Mouse (Mus musculus): ENCODE data around the gene Aldh18a1. TPM values are rescaled to one million over a fixed set of nuclear protein-coding genes. Genes with fewer than 3 reads are reported as not detected.
"Not testable (repeated sequence)": the region's sequence is repeated elsewhere in the genome, so short reads cannot be mapped to it uniquely, and the experiment has no call there.

Aldh18a1 gene
- polyA plus RNA-seq, 1 experiment: 37.9 TPM

DNA sequence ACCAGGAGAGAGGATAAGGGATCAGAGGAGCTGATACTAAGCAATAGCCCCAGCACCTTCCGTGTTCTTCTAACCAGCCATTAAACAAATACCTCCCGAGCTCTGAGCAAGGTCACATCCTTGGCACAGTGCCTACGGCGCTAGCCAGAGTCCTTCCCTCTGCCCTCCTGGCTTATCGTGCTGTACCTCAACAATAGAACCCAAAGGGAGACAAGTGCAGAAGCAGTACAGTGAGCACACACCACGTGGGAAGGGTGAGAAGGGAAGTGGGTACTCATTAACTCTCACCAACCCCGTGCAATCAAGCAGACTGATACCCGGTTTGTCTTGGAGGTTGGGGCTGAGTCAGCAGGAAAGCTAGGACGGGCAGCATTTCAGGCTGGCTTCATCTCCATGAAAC lies 17.5 kb downstream of the Aldh18a1 start:
- Histone ChIP-seq H3K4me1 (replicated peaks; ENCODE audit: control insufficient read depth, insufficient read depth, low read length) (no peaks in the 10 kb centered on the region), H3K27me3 (ENCODE audit: control insufficient read depth, insufficient read depth, low read length) (no peaks in the 10 kb centered on the region), H3K27ac (ENCODE audit: control insufficient read depth, insufficient read depth, low read length) (no peak overlapping the region), H3K4me3 (ENCODE audit: control insufficient read depth, insufficient read depth, low read length) (no peak overlapping the region), H3K36me3 (ENCODE audit: control insufficient read depth, insufficient read depth, low read length) (peaks cover 17% of the 10 kb centered on the region)
- TF ChIP-seq POLR2A (IDR thresholded peaks at IDR 0.05; ENCODE audit: control insufficient read depth, extremely low read depth, insufficient read depth, low read length, poor library complexity) (no peak), CTCF (IDR thresholded peaks at IDR 0.05; ENCODE audit: borderline replicate concordance, control insufficient read depth, extremely low read depth, insufficient read depth, low read length, poor library complexity) (no peak)
- no peak for DNase-seq
- 95% methylated on average over 9 of the region's 9 CpGs for WGBS

DNA sequence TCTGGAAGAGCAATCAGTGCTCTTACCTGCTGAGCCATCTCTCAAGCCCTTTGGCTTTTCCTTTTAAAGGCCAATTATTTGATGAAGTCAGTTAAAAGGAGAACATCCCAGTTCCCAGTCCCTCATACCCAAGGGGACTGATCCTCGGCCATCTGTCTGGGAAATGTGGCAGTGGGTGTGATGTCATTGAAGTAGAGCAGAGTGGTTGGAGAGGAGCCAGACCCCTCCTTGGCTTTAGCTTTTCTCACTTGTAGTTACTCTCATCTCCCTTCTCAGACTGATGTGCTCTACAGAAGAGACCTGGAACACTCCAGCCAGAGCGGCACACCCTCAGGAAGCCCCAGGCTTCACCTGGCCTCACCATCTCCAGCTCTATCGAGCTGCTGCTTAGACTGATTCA lies 20.6 kb downstream of the Aldh18a1 start:
- Histone ChIP-seq H3K27me3 (ENCODE audit: control insufficient read depth, insufficient read depth, low read length) (no peaks in the 10 kb centered on the region), H3K36me3 (ENCODE audit: control insufficient read depth, insufficient read depth, low read length) (peaks cover 24% of the 10 kb centered on the region), H3K27ac (ENCODE audit: control insufficient read depth, insufficient read depth, low read length) (no peak overlapping the region), H3K4me1 (replicated peaks; ENCODE audit: control insufficient read depth, insufficient read depth, low read length) (no peaks in the 10 kb centered on the region), H3K4me3 (ENCODE audit: control insufficient read depth, insufficient read depth, low read length) (no peak overlapping the region)
- no peak for DNase-seq
- TF ChIP-seq POLR2A (IDR thresholded peaks at IDR 0.05; ENCODE audit: control insufficient read depth, extremely low read depth, insufficient read depth, low read length, poor library complexity): no peak
- TF ChIP-seq CTCF (IDR thresholded peaks at IDR 0.05; ENCODE audit: borderline replicate concordance, control insufficient read depth, extremely low read depth, insufficient read depth, low read length, poor library complexity): no peak
- WGBS: 95% methylated on average over 3 of the region's 3 CpGs

DNA sequence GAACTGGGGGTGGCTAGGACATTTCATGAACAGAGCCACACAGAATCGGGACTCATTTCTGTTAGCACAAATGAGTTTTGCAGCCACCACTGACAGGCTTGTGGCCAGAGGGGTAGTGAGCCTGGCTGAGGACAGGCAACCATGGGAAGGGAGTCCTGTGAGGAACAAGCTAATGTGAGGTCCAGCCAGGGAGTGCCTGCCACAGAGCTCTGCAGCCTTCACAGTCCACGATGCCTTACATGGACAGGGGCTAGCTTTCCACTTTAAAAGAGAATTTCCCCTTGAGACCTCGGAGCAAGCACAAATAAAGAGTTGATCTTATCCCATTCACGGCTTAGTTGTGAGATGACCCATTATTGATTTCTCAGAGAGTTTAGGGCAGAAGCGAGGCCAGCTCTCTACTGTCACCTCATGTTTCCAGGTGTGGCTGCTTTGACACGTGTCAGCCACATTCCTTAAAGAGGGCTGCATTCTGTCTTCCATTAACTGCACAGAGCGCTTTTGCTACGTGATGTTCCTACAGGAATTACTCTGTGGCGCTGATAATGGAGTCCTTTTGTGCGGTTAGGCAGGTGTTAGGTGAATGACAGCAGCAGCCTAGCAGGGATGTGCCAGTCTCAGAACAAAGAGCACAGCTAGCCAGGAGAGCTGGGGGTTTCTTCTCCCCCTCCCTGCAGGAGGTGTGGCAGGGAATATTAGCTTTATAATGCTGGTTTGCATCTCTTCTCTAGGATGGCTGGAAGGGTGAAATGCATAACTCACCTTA lies 24.2 kb downstream of the Aldh18a1 start:
- DNase-seq: no peak
- H3K36me3 ChIP-seq (ENCODE audit: control insufficient read depth, insufficient read depth, low read length): peaks cover 16% of the 10 kb centered on the region
- no peak overlapping the region for H3K27ac ChIP-seq (ENCODE audit: control insufficient read depth, insufficient read depth, low read length)
- H3K27me3 ChIP-seq (ENCODE audit: control insufficient read depth, insufficient read depth, low read length): no peaks in the 10 kb centered on the region
- H3K4me1 ChIP-seq (replicated peaks; ENCODE audit: control insufficient read depth, insufficient read depth, low read length): no peaks in the 10 kb centered on the region
- TF ChIP-seq POLR2A (IDR thresholded peaks at IDR 0.05; ENCODE audit: control insufficient read depth, extremely low read depth, insufficient read depth, low read length, poor library complexity) (no peak), CTCF (IDR thresholded peaks at IDR 0.05; ENCODE audit: borderline replicate concordance, control insufficient read depth, extremely low read depth, insufficient read depth, low read length, poor library complexity) (no peak)
- no peak overlapping the region for H3K4me3 ChIP-seq (ENCODE audit: control insufficient read depth, insufficient read depth, low read length)
- 96% methylated on average over 10 of the region's 10 CpGs for WGBS

DNA sequence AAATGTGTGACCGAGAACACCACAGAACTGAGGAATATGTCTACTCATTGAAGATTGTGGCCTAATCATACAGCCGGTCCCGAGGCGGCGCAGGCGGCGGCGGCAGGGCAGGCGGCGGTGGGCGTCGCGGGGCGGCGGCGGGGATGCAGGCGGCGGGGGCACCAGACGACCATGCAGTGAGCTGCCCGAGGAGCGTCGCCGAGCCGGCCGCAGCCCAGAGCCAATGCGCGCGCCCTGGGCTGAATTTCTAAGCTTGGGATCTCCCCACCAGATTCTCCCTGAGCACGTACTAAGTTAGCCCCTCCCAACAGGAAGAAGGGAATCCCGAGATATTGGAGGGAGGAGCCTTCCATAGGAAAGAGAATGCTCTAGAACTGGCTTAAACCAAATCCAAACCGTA lies 26.7 kb downstream of the Aldh18a1 start:
- H3K36me3 ChIP-seq (ENCODE audit: control insufficient read depth, insufficient read depth, low read length): peaks cover 11% of the 10 kb centered on the region

DNA sequence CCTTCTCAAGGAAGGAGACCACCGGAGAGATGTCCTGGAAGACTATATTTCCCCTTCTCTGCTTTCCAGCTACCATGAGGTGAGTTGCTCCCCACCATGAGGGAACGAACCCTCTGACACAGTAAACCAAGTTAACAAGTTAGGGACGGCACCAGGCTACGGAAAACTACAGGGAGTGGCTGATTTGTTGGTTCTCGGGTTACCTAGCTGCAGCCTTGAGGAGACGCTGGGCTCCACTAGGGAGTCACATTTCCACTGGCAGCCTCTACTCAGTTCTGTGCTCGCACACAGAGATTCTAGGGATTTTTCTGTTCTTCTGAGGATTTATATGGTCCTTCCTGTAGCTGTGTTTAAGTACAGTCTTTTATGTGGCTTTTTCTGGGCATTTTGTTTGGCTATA lies 32.2 kb downstream of the Aldh18a1 start:
- no peaks in the 10 kb centered on the region for H3K27me3 ChIP-seq (ENCODE audit: control insufficient read depth, insufficient read depth, low read length)
- TF ChIP-seq POLR2A (IDR thresholded peaks at IDR 0.05; ENCODE audit: control insufficient read depth, extremely low read depth, insufficient read depth, low read length, poor library complexity): no peak
- no peak for TF ChIP-seq CTCF (IDR thresholded peaks at IDR 0.05; ENCODE audit: borderline replicate concordance, control insufficient read depth, extremely low read depth, insufficient read depth, low read length, poor library complexity)
- H3K36me3 ChIP-seq (ENCODE audit: control insufficient read depth, insufficient read depth, low read length): peaks cover 4% of the 10 kb centered on the region; the same call in 1 of the 2 replicates
- H3K27ac ChIP-seq (ENCODE audit: control insufficient read depth, insufficient read depth, low read length): no peak overlapping the region
- WGBS: 97% methylated on average over 7 of the region's 7 CpGs
- no peak overlapping the region for H3K4me3 ChIP-seq (ENCODE audit: control insufficient read depth, insufficient read depth, low read length)
- DNase-seq: no peak
- no peaks in the 10 kb centered on the region for H3K4me1 ChIP-seq (replicated peaks; ENCODE audit: control insufficient read depth, insufficient read depth, low read length)

More for the DNA sequence above, 26.7 kb downstream of the Aldh18a1 start:
- not testable (repeated sequence) for H3K4me1 ChIP-seq (replicated peaks; ENCODE audit: control insufficient read depth, insufficient read depth, low read length); H3K4me3 ChIP-seq (ENCODE audit: control insufficient read depth, insufficient read depth, low read length); DNase-seq; H3K27ac ChIP-seq (ENCODE audit: control insufficient read depth, insufficient read depth, low read length); H3K27me3 ChIP-seq (ENCODE audit: control insufficient read depth, insufficient read depth, low read length)
- 97% methylated on average over 13 of the region's 31 CpGs for WGBS

DNA sequence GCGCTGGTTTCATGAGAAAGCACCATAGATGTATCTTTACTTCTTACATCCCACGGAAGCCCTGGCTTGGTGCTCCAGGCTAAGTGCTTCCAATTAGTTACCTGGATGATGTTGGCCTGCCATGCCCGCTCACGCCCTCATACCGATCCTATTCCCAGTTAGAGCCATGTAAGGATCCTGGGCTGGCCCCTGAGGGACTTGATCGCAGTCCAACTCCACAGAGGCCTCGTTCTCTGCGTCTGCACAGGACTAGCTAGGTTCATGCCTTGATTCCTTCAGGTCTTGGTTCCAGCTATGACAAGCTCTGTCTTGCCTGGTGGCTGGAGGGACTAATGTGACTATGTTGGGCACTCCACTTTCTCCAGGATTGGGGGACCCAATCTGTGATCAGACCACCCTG lies 33.1 kb downstream of the Aldh18a1 start:
- no peak overlapping the region for H3K4me3 ChIP-seq (ENCODE audit: control insufficient read depth, insufficient read depth, low read length)
- H3K36me3 ChIP-seq (ENCODE audit: control insufficient read depth, insufficient read depth, low read length): peaks cover 4% of the 10 kb centered on the region; the same call in 1 of the 2 replicates
- no peak overlapping the region for H3K27ac ChIP-seq (ENCODE audit: control insufficient read depth, insufficient read depth, low read length)
- no peak for DNase-seq
- TF ChIP-seq CTCF (IDR thresholded peaks at IDR 0.05; ENCODE audit: borderline replicate concordance, control insufficient read depth, extremely low read depth, insufficient read depth, low read length, poor library complexity) (no peak), POLR2A (IDR thresholded peaks at IDR 0.05; ENCODE audit: control insufficient read depth, extremely low read depth, insufficient read depth, low read length, poor library complexity) (no peak)
- H3K4me1 ChIP-seq (replicated peaks; ENCODE audit: control insufficient read depth, insufficient read depth, low read length): no peaks in the 10 kb centered on the region
- WGBS: 97% methylated on average over 8 of the region's 8 CpGs
- H3K27me3 ChIP-seq (ENCODE audit: control insufficient read depth, insufficient read depth, low read length): no peaks in the 10 kb centered on the region

DNA sequence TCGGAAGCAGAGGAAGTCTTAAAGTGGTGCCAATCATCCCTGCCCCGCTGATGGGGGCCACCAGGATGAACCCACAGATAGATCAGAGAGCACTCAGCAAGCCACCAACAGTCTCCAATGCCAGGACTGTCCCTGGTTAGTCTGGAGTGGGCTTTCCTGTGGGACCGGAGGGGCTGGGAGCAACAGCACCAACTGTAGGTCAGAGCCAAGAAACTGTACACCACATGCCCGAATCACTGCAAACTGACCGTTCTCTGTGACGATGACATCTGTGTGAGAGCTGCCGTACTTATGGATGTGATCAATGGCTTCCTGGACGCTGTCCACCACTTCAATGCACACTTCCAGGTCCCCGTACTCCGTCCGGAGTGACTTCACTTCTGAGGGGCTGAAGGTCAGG lies 33.9 kb downstream of the Aldh18a1 start:
- H3K27ac ChIP-seq (ENCODE audit: control insufficient read depth, insufficient read depth, low read length): no peak overlapping the region
- no peak overlapping the region for H3K4me3 ChIP-seq (ENCODE audit: control insufficient read depth, insufficient read depth, low read length)
- WGBS: 98% methylated on average over 11 of the region's 11 CpGs
- no peak for DNase-seq
- TF ChIP-seq POLR2A (IDR thresholded peaks at IDR 0.05; ENCODE audit: control insufficient read depth, extremely low read depth, insufficient read depth, low read length, poor library complexity): no peak
- TF ChIP-seq CTCF (IDR thresholded peaks at IDR 0.05; ENCODE audit: borderline replicate concordance, control insufficient read depth, extremely low read depth, insufficient read depth, low read length, poor library complexity): no peak
- no peaks in the 10 kb centered on the region for H3K27me3 ChIP-seq (ENCODE audit: control insufficient read depth, insufficient read depth, low read length)
- peaks cover 4% of the 10 kb centered on the region; the same call in 1 of the 2 replicates for H3K36me3 ChIP-seq (ENCODE audit: control insufficient read depth, insufficient read depth, low read length)
- H3K4me1 ChIP-seq (replicated peaks; ENCODE audit: control insufficient read depth, insufficient read depth, low read length): no peaks in the 10 kb centered on the region

All from thymus, adult 2 months (tissue).